Mouse (Mus musculus) lung, postnatal 0 days (tissue): ENCODE measurements at regions not wholly inside any gene's neighbourhood (a gene's known extent, or its start where the extent isn't known, plus 50 kb on each side); places are given as distances from the start of the nearest gene placed in this dataset.
"Not testable (repeated sequence)": the region's sequence is repeated elsewhere in the genome, so short reads cannot be mapped to it uniquely, and the experiment has no call there.

ENCODE experiments used
- CTCF ChIP-seq: IDR thresholded peaks from 2 replicates; pipeline ENCODE4 v1.5.1; 2016; ENCODE audit warnings: antibody characterized with exemption, mild to moderate bottlenecking
- EP300 ChIP-seq: IDR thresholded peaks from 2 replicates; pipeline ENCODE4 v1.6.1; 2016; ENCODE audit warnings: antibody characterized with exemption, mild to moderate bottlenecking, control low read depth

DNA sequence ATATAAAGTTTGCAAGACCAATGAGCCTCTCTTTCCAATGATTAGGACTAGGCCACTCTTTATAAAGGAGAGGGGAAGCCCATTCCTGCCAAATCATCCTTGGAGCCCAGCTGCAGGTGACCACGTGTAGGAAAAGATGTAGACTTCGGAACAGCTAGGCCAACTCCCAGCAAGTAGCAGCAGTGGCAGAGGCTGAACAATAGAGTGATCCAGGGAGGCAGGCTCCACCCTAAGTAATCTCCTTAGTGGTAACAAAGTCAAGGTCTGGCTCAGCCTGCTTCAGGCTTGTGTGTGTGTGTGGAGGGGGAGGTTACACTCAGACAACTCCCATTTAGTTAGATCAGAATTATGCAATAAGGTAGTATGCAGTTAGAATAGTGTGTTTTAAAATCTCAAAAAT is 311.7 kb upstream of the Slc10a2 start:
- not testable (repeated sequence) for TF ChIP-seq CTCF, EP300
